Mouse (Mus musculus): ENCODE data around the gene Zfp207.
"Not testable (repeated sequence)": the region's sequence is repeated elsewhere in the genome, so short reads cannot be mapped to it uniquely, and the experiment has no call there.

Gene Zfp207

DNA sequence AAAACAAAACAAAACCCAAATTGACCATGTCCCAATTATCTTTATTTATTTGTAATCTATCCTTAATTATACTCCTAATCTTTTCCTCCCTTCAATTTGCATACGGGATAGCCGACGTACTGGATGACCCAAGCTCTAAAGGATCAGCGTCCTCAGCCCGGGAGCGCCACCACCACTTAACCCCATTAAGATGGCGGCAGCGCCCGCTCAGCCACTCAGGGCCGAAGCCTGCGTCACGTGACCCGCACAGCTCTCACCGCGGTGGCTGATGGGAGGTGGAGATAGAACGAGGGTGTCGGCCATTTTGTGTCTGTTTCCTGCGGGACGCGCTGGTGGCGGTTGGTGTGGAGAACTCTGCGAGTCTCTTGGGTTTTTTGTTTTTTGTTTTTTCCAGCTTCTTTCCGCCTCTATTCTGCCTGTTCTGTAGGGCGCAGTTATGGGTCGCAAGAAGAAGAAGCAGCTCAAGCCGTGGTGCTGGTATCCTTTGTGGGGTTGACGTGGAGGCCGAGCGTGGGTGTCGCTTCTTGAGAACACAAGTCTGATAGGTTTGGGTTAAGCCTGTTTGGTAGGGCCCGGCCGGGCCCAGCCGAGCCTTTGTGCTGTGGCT is at the start of gene Zfp207:
Zfp207 (plus strand) TSS at position 261 of the 607 bp plus-strand sequence.
- peak; percentile 88 to 98 for DNase-seq (ENCODE audit: low spot score in 2 of 2)

DNA sequence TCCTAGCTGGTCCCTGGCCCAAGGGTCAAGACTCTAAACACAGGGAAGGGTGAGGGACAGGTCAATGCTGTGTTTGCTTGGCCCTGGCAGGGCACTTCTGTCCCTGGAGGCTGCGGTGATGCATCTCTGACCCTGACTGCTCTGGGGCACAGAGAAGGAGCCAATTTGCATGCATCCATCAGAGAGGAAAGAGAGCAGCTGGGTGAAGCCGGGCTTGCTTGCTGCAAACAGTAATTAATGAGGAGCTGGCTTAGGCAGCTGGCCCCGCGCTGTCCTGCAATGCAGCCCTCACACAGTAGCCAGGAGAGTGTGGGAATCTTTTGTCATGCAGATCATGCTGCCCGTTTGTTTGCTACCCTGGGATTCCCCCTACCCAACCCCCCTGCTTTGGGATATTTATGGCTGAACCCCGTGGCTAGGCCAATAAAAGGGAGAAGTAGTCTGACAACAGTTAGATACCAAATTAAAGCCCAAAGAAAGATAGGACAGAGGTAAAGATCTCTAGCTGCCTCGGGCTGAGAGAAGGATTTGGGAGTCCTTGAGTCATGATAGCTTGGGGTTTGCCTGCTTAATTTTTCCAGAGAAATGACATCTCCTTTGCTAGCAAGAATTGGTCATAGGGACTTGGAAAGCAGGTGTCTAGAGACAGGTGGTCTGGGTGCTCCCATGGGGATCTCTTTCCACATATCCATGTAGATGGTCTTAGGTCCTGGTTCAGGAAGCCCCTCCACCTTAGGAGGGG is 47.3 kb upstream of the Zfp207 start:
- no peak for DNase-seq (ENCODE audit: low spot score in 2 of 2)

DNA sequence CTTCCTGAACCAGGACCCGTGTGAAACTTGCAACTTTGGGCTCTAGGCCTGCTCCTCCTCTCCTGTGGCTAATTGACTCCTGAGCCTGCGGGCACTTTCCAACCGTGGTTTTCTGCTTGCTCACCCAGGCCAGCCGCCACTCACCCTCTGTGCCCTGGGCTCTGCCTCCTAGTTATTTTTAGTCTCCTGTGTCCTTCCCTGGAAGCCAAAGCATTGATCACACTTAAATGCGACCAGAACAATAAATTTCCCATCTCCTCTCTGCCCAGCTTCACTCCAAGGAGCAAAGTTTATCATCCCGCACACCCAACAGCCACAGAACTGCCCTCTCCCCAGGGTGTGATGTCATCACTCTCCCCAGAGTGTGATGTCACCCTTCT is 46.7 kb upstream of the Zfp207 start:
- no peak for DNase-seq (ENCODE audit: low spot score in 2 of 2)

DNA sequence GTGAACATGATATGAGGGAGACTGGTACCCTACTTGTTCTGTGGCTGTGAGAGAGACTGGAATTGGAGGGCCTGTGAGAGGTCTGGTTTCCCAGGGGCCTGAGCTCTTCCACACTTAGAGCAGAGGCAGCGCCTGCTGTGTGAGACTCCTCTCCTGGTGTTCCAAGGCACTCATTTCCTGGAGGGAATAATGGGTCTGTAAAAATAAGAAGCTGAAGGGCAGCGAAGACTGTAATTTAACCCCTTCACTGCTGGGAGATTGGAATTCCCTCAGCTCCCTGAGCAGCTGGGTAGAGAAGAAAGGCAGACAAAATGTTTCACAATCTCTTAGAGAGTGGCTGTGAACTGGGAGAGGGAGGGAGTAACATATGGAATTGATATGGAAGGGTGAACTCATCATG is 40.6 kb upstream of the Zfp207 start:
- no peak for DNase-seq (ENCODE audit: low spot score in 2 of 2)

GRCm38 (mm10) chr11:80351832-80352430 is 31.1 kb upstream of the Zfp207 start:
- peak; percentile 26 to 86 for DNase-seq (ENCODE audit: low spot score in 2 of 2)

GRCm38 (mm10) chr11:80354832-80355231 is 28.2 kb upstream of the Zfp207 start:
- DNase-seq (ENCODE audit: low spot score in 2 of 2): no peak

DNA sequence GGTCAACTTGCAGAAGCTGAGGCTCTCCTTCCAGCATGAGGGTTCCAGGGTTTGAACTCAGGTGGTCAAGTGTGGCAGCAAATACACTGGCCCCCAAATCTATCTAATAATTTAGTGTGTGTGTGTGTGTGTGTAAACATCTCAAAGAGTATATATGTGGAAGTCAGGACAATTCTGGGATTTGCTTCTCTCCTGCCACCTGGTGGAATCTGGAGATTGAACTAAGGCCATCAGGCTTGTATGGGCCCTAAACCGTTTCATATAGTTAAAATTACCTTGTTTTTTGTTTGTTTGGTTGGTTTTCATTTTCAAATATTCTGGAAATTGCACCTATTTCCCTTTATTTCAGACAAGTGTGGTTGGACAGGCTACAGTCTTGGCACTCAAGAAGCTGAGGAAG is 14.1 kb upstream of the Zfp207 start:
- DNase-seq (ENCODE audit: low spot score in 2 of 2): no peak

DNA sequence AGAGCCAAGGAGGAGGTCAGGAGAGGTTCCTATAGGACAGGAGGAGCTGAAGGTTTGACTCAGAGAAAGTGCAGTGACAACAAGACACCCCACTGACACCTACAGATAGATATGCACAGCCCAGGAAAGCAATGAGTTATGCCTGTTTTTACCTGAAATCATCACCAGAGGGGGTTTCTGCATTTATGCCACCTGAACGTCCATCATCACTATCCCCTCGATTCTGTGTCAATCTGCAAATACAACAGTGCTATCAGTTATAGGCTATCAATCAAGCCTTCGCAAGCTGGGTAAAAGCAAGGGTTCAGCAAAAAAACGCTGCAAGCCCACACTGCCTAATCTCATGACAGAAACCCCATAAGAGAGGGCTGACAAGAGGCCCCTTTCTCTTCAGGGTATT is 6.4 kb upstream of the Zfp207 start:
- DNase-seq (ENCODE audit: low spot score in 2 of 2): no peak

DNA sequence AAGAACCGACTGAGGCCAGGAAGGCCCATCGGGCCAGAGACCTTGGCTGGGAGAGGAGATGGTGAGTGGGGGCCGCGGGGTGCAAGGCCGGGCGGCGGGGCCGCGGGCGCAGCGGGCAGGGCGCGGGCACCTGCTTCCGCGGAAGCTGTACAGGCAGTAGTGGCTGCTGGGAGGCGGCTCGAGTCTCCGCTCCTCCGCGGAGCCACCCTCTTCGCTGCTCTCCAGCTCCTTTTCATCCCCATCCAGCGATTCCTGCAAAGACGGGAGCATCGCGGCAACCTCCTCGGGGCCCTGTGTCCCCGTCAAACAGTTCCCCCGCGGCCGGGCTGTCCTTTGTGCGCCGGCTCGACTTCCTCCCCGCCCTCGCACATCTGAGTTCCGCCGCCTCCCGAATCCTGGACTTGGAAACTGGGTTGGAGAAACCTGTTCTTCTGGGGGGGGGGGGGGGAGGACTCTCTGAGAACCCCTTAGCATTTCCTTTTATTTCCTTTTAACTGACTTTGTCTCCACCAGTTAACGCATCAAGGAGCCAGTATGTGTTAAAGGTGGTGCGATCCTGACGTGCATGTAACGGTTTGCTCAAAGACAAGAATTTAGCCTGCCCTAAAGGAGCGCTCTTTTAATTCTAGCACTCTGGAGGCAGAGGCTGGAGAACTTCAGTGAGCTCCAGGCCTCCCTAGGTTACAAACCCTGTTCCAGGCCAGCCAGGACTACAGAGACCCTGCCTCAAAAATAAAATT is 5.2 kb upstream of the Zfp207 start, which contains the start of gene 5730455P16Rik:
5730455P16Rik (minus strand) TSS at position 323 of the 740 bp plus-strand sequence.
- DNase-seq (ENCODE audit: low spot score in 2 of 2): peak; percentile 28 to 83

DNA sequence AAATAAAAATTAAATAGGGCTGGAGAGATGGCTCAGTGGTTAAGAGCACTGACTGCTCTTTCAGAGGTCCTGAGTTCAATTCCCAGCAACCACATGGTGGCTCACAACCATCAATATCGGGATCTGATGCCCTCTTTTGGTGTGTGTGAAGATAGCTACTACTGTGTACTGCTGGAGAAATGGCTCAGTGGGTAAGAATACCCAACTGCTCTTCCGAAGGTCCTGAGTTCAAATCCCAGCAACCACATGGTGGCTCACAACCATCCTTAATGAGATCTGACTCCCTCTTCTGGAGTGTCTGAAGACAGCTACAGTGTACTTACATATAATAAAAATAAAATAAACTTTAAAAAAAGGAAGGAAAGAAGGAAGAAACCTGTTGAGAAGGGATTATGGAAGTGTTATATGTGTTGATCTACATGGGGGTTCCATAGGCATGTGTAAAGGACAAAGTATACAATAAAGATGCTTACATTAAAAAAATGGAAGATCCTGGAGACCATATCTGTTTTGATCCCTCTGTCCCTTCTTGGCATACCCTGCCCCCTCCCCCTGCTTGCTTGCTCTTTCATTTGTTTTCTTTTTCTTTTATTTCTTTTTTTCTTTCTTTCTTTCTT is 4.5 kb upstream of the Zfp207 start:
- not testable (repeated sequence) for DNase-seq (ENCODE audit: low spot score in 2 of 2)

GRCm38 (mm10) chr11:80379184-80379583 is 3.9 kb upstream of the Zfp207 start:
- DNase-seq (ENCODE audit: low spot score in 2 of 2): not testable (repeated sequence)

- no peak for DNase-seq (ENCODE audit: low spot score in 2 of 2)
These were observed 457 bp upstream of the Zfp207 start for GRCm38 (mm10) chr11:80382626-80383018.

- DNase-seq (ENCODE audit: low spot score in 2 of 2): no peak
These were observed 557 bp downstream of the Zfp207 start for GRCm38 (mm10) chr11:80383626-80384046.

GRCm38 (mm10) chr11:80384461-80384860 is 1.4 kb downstream of the Zfp207 start:
- no peak for DNase-seq (ENCODE audit: low spot score in 2 of 2)

DNA sequence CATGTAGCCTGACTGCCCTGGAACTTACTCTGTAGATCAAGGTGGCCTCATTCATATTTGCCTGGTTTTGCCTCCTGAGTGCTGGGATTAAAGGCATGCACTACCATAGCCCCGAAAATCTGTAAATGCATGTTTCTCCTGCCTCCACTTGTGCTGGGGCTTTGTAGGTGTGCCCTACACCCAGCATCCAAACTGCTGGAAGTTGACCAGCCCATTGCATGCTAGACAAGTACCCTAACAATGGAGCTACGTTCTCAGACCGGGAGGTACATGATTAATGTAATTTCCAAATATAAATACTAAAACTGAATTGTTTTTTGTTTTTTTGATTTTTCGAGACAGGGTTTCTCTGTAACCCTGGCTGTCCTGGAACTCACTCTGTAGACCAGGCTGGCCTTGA is 2.0 kb downstream of the Zfp207 start:
- DNase-seq (ENCODE audit: low spot score in 2 of 2): no peak

DNA sequence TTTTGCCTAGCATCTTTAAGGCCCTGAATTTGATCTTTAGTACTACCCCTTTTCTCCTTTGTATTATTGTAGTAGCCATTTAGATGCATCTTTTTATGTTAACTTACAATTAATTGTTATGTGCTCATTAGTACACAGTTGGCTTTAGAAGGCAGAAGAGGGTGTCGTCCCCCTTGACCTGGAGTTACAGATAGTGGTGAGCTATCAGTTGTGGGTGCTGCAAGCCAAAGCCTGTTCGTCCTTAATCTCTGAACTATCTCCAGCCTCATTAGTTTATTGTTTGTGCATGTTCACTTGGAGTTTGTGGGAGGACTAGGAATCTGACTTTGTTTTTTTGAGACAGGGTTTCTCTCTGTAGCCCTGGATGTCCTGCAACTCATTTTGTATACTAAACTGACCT is 3.7 kb downstream of the Zfp207 start:
- no peak for DNase-seq (ENCODE audit: low spot score in 2 of 2)

GRCm38 (mm10) chr11:80389885-80390284 is 6.8 kb downstream of the Zfp207 start:
- DNase-seq (ENCODE audit: low spot score in 2 of 2): no peak

GRCm38 (mm10) chr11:80391407-80392120 is 8.5 kb downstream of the Zfp207 start:
- no peak for DNase-seq (ENCODE audit: low spot score in 2 of 2)

GRCm38 (mm10) chr11:80395930-80396329 is 12.9 kb downstream of the Zfp207 start:
- no peak for DNase-seq (ENCODE audit: low spot score in 2 of 2)

GRCm38 (mm10) chr11:80396617-80397016 is 13.5 kb downstream of the Zfp207 start:
- DNase-seq (ENCODE audit: low spot score in 2 of 2): no peak

DNA sequence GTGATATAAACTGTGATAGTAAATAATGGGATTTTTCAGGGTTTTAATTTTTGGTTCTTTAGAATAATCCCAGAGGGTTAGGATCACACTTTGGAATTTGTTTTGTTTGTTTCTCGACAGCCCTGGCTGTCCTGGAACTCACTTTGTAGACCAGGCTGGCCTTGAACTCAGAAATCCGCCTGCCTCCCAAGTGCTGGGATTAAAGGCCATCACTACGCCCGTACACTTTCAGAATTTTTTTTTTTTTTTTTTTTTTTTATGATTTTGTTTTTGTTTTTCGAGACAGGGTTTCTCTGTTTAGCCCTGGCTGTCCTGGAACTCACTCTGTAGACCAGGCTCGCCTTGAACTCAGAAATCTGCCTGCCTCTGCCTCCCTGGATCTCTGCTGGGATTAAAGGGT is 24.8 kb downstream of the Zfp207 start:
- not testable (repeated sequence) for DNase-seq (ENCODE audit: low spot score in 2 of 2)

Measured in left cerebral cortex, adult 9 months (tissue).